Mouse (Mus musculus) leukemia stem cell, adult 10-12 weeks (primary cell): ENCODE measurements around the gene Slfn8. TPM values are rescaled to one million over a fixed set of nuclear protein-coding genes. Genes with fewer than 3 reads are reported as not detected.

ENCODE experiments used
- polyA plus RNA-seq: library from polyadenylated mRNA; stranded (reverse); fragments of >175 nt; gene quantifications from 2 replicates; pipeline ENCODE4 v1.2.3, GENCODE M21; 2012; ENCODE audit warnings: low replicate concordance

Slfn8 gene
- 1.7 and 2.2 TPM in 2 replicates for polyA plus RNA-seq

DNA sequence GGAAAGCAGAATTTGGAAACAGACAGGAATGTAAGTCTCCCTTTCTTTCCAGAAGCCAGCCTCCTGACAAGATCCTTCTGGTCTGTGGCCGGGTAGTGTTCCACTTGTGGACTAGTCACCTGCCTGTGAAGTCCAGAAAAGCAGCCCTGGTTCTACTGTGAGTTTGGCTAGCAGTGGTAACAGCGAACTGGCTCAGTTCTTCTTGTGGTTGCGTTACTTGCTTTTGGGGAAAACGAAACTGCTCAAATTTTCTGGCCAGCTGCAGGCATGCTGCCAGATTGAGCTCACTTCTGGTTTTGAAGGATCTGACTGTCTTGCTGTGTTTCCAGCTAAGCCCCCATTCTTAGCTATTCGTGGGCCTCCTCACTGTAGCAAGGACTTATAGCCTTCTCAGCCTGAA, at the start of gene Slfn8:
TSS of gene Slfn8 (minus strand) at position 190 of the 400 bp plus-strand sequence.

DNA sequence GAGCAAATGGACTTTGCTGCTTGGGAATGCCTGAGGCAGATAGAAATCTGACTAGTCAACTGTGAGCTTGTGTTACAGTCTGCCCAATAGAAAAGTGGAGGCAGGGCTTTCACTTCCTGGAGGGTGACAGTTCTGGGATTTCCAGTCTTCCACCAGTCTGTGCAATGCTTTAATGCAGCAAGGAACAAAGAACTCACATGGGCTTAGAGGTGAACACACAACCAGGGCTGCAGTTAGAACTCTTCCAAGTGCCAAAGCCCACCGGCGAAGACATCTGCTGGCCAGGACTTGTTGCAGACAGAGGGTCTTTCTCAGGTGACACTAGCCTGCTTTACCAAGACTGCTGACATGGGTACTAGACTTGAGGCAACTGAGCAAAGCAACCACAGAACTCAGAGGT, 44.3 kb upstream of the Slfn8 start, which contains the start of gene Slfn2:
TSS of gene Slfn2 (plus strand) at position 167 of the 400 bp plus-strand sequence.

DNA sequence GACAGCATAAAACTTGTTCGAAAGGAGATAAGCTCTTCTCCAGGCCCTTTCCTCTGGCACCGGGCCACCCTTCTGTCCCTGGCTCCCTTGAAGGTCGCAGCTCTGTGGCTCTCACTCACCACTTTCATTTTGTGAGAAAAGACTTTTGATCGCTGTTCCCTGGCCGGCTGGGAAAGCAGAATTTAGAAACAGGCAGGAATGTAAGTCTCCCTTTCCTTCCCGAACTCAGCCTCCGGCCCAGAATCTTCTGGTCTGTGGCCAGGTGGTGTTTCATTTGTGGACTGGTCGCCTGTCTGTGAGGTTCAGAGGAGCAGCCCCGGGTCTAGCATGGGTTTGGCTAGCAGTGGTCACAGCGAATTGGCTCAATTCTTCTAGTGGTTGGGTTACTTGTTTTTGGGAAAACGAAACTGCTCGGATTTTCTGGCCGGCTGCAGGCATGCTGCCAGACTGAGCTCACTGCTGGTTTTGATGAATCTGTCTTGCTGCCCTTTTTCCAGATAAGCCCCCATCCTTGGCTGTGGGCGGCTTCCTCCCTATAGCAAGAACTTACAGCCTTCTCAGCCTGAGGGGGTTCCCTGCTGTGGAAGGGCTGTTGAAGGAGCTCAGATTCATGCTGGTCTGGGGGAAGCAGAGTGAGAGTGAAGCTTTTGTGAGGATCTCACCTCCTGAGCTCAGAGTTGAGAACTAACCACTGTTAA, 29.0 kb downstream of the Slfn8 start, which contains the start of gene Slfn9:
TSS of gene Slfn9 (minus strand) at position 362 of the 698 bp plus-strand sequence.

Other genes starting within 250 kb of the Slfn8 start
- gene Lig3, start 239.7 kb downstream of the Slfn8 start, polyA plus RNA-seq = 67.8 and 76.7 TPM in 2 replicates
- 19.8 and 81.1 TPM in 2 replicates for gene Rffl, start 149.6 kb downstream of the Slfn8 start, polyA plus RNA-seq
- 7.8 and 9.3 TPM in 2 replicates for gene Rad51d, start 130.2 kb downstream of the Slfn8 start, polyA plus RNA-seq
- not detected in 2 replicates for gene Fndc8, start 128.7 kb downstream of the Slfn8 start, polyA plus RNA-seq
- gene Nle1, start 112.4 kb downstream of the Slfn8 start, polyA plus RNA-seq = 53.6 and 74.8 TPM in 2 replicates
- 0.09 TPM in 1 of 2 replicates, not detected in the other for gene Unc45b, start 110.3 kb downstream of the Slfn8 start, polyA plus RNA-seq
- gene Slfn5, start 69.5 kb downstream of the Slfn8 start, polyA plus RNA-seq = 0.74 and 0.99 TPM in 2 replicates
- 2.0 and 5.0 TPM in 2 replicates for gene Slfn9, start 29.0 kb downstream of the Slfn8 start, polyA plus RNA-seq
- gene Slfn2, start 44.3 kb upstream of the Slfn8 start, polyA plus RNA-seq = 0.92 and 5.7 TPM in 2 replicates
- gene Slfn1, start 96.0 kb upstream of the Slfn8 start, polyA plus RNA-seq = 0.63 and 1.1 TPM in 2 replicates
- 0.26 and 0.41 TPM in 2 replicates for gene Slfn4, start 154.4 kb upstream of the Slfn8 start, polyA plus RNA-seq
- 0.80 TPM in 1 of 2 replicates, not detected in the other for gene Slfn3, start 170.5 kb upstream of the Slfn8 start, polyA plus RNA-seq